Mouse (Mus musculus) heart, embryonic 12.5 days (tissue): ENCODE data around the gene Apbb2. TPM values are rescaled to one million over a fixed set of nuclear protein-coding genes. Genes with fewer than 3 reads are reported as not detected.

Experiments used
- ATAC-seq: fragments of 200-750 bp; cut with Nextera tagmentation; 2 replicates; pipeline ENCODE4 v1.8.0; 2017; ENCODE audit warnings: moderate TSS enrichment, moderate library complexity; ENCODE audit not compliant: insufficient number of reproducible peaks, low FRiP score
- H3K27ac ChIP-seq: fragments of 300-500 bp; sonication (generic); 2 replicates; pipeline ENCODE4 v1.5.1; 2016; ENCODE audit warnings: mild to moderate bottlenecking, moderate library complexity; ENCODE audit not compliant: poor library complexity, severe bottlenecking
- H3K27me3 ChIP-seq: fragments of 300-500 bp; sonication (generic); replicated peaks from 2 replicates; pipeline ENCODE4 v1.6.1; 2016; ENCODE audit warnings: mild to moderate bottlenecking, moderate library complexity
- H3K36me3 ChIP-seq: fragments of 300-500 bp; sonication (generic); 2 replicates; pipeline ENCODE4 v1.6.1; 2016; ENCODE audit warnings: mild to moderate bottlenecking, moderate library complexity
- H3K4me1 ChIP-seq: fragments of 300-500 bp; sonication (generic); replicated peaks from 2 replicates; pipeline ENCODE4 v1.6.1; 2016; ENCODE audit warnings: mild to moderate bottlenecking
- H3K4me2 ChIP-seq: fragments of 300-500 bp; sonication (generic); 2 replicates; pipeline ENCODE4 v1.6.1; 2016; ENCODE audit warnings: mild to moderate bottlenecking, moderate library complexity
- H3K4me3 ChIP-seq: fragments of 300-500 bp; sonication (generic); 2 replicates; pipeline ENCODE4 v1.5.1; 2016; ENCODE audit warnings: mild to moderate bottlenecking
- H3K9ac ChIP-seq: fragments of 300-500 bp; sonication (generic); 2 replicates; pipeline ENCODE4 v1.6.1; 2016; ENCODE audit warnings: mild to moderate bottlenecking, moderate library complexity
- H3K9me3 ChIP-seq: fragments of 300-500 bp; sonication (generic); replicated peaks from 2 replicates; pipeline ENCODE4 v1.6.1; 2016; ENCODE audit warnings: mild to moderate bottlenecking, moderate library complexity
- WGBS: fragments of 180-500 bp; shearing (Covaris S2); methylation state at CpG from one replicate; pipeline ENCODE4 v1.1.7; 2016; 5-methylcytosine and 5-hydroxymethylcytosine counted together
- polyA plus RNA-seq: library from polyadenylated mRNA; unstranded; fragments of >200 nt; fragmentation: Nextera tagmentation; extraction: Ambion mirVana; gene quantifications from 2 replicates; pipeline ENCODE4 v1.2.1, GENCODE M21; 2016

The Apbb2 gene
- polyA plus RNA-seq, 1 experiment from 2014 or later, result 30.7 TPM

DNA sequence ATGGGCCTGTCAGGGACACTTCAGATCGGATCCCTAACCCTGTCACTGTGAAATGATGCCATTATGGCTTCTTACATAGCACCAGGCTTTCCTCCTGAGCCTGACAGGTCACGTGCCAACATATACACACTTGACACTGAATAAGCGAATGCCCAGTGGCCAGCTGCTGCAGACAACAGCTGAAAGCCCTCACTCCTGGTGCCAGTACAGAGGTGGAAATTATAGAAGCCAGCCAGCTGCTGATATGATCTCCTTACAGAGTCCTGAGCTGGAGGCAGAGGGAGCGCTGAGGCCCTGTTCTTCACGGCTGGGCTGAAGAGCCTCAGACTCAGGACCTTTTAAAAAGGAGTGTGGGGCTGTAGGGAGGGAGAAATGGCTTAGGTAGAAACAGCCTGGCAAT, 234.5 kb downstream of the Apbb2 start:
- Histone ChIP-seq H3K27ac (no peak overlapping the region), H3K4me1 (peaks cover 4% of the 10 kb centered on the region; the same call in 1 of the 2 replicates), H3K27me3 (no peaks in the 10 kb centered on the region), H3K36me3 (no peaks in the 10 kb centered on the region), H3K9ac (no peak overlapping the region), H3K4me3 (no peak overlapping the region), H3K9me3 (no peaks in the 10 kb centered on the region), H3K4me2 (no peak overlapping the region)
- no peak for ATAC-seq
- 72% methylated on average over 5 of the region's 5 CpGs for whole genome bisulfite sequencing

DNA sequence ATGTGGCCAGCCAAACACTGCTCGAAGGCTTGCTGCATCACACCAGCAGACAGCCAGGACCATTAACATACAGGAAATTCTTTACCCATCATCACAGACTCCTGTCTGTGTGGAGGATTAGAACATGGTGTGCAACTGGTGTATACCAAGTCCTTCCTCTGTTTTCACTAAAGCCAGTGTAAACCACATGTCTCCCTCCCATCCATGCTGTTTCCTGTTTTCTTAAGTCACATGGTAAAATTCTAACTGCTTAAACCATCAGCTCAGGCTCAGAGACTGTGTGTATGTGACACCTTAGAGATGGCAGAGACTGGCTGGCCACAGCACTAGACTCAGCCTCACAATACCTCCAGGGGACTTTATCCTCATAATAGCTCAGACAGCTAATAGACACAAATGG, 236.5 kb downstream of the Apbb2 start:
- Histone ChIP-seq H3K36me3 (no peaks in the 10 kb centered on the region), H3K4me2 (no peak overlapping the region), H3K9me3 (no peaks in the 10 kb centered on the region), H3K27me3 (no peaks in the 10 kb centered on the region), H3K4me1 (peaks cover 4% of the 10 kb centered on the region; the same call in 1 of the 2 replicates), H3K27ac (no peak overlapping the region), H3K9ac (no peak overlapping the region), H3K4me3 (no peak overlapping the region)
- 62% methylated on average over 1 of the region's 1 CpGs for WGBS
- no peak for ATAC-seq

DNA sequence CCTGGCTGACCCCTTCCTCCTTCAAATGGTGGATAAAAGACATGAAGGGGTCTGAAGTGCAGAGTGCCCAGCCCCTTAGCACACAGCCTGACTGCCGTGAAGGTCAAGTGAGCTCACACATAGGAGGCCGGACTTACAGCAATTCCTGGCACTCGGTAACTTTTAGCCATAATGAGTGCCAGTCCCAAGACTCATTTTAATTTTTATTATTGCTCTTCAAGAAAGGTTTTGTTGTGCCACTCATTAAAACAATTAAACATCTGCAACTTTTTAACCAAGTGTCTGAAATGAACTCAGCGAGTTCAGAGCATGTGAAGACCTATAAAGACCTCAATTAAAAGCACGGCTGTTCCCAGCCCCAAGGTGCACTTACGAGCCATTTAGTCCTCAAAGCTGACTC, 239.6 kb downstream of the Apbb2 start:
- H3K9ac ChIP-seq, result no peak overlapping the region
- H3K4me1 ChIP-seq, result no peaks in the 10 kb centered on the region
- H3K4me2 ChIP-seq, result no peak overlapping the region
- no peaks in the 10 kb centered on the region for H3K27me3 ChIP-seq
- no peaks in the 10 kb centered on the region for H3K9me3 ChIP-seq
- no peaks in the 10 kb centered on the region for H3K36me3 ChIP-seq
- ATAC-seq, result no peak
- no peak overlapping the region for H3K4me3 ChIP-seq
- no peak overlapping the region for H3K27ac ChIP-seq
- WGBS, result 84% methylated on average over 6 of the region's 6 CpGs

DNA sequence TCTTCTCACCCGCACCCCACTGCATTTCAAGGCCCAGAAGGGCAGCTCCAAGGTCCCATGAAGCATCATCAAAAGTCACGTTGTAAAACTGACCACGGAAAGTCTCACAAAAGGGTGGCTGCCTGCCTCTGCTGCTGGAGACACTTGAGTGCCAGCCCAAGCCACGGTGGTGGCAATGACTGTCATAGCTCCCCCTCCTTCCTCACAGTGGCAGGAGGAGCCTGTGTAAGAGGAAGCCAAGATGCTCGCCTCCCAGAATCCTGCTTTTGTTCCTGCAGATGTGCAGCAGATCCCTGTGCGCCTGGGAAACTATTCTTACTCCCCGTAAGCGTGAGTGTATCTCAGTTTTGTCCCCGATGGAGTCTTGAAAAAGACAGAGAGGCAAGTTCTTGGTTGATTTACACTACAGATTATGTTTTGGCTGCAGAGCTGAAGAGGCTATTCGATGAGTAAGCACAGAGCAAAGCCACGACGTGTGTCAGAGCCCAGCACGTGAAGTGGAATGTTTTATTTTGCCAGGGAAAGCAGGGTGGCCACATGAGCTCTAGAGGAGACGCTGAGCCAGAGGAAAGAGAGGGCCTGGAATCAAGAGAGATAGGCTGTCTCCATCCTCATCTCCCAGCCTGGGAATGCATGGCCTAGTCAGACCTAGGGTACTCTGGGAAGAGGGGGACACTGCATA, 241.9 kb downstream of the Apbb2 start:
- Histone ChIP-seq H3K4me3 (no peak overlapping the region), H3K4me1 (peaks cover 6% of the 10 kb centered on the region; the same call in 1 of the 2 replicates), H3K4me2 (no peak overlapping the region), H3K9me3 (no peaks in the 10 kb centered on the region), H3K27ac (no peak overlapping the region), H3K27me3 (no peaks in the 10 kb centered on the region), H3K36me3 (no peaks in the 10 kb centered on the region), H3K9ac (no peak overlapping the region)
- WGBS, result 70% methylated on average over 14 of the region's 14 CpGs
- no peak for ATAC-seq

DNA sequence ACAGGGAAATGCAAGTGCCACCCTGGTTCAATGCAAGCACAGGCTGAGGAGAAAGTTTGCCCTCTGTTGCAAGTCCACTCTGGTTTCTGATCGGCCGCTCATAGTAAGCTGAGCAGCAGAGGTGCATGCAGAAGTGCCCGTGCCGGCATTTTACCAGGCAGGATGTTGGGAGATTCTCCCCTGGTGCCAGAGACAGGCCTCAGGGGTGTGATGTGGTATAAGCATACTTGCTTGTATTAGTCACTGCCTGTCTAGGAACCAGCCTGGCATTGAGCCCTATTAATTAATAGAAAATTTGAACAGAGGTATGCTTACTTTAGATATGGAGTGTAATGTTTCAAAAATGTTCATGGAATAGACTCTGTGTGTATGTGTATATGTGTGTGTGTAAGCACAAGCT, 244.2 kb downstream of the Apbb2 start:
- 83% methylated on average over 4 of the region's 4 CpGs for WGBS
- Histone ChIP-seq H3K36me3 (no peaks in the 10 kb centered on the region), H3K9me3 (no peaks in the 10 kb centered on the region), H3K27me3 (no peaks in the 10 kb centered on the region), H3K4me3 (no peak overlapping the region), H3K27ac (no peak overlapping the region), H3K4me1 (peaks cover 6% of the 10 kb centered on the region; the same call in 1 of the 2 replicates), H3K4me2 (no peak overlapping the region), H3K9ac (no peak overlapping the region)
- no peak for ATAC-seq

DNA sequence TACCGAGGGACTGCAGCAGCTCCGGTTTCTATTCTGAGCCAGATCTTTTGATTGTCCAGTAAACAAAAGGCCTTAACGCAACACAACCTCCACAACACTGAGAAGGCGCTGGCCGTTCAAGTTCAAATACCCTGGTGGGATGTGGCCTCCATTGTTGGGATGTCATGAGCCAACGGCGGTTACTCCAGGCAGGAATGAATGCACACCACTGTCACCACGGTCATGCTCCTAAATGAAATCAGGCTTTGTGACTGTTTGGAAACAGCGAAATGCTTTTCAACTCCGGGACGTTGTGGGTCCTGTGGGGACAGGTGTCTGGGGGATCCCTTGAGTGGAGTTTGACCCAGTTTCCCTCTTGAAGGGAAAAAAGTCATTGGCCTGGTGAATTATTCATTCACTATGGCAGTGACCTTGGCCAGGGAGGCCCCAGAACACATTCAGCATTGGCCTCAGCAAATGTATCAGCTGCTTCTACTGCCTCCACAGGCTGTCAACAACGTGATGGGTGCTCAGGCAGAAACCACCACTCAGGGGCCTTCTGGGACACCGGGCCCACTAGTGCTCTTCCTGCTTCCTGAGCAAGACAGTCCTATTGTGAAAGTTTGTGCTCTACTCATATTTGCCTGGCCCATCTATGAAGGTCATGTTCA, 244.9 kb downstream of the Apbb2 start:
- no peak overlapping the region for H3K27ac ChIP-seq
- H3K27me3 ChIP-seq, result no peaks in the 10 kb centered on the region
- H3K9me3 ChIP-seq, result no peaks in the 10 kb centered on the region
- 82% methylated on average over 13 of the region's 13 CpGs for WGBS
- H3K9ac ChIP-seq, result no peak overlapping the region
- H3K36me3 ChIP-seq, result no peaks in the 10 kb centered on the region
- no peak for ATAC-seq
- peaks cover 6% of the 10 kb centered on the region; the same call in 1 of the 2 replicates for H3K4me1 ChIP-seq
- H3K4me2 ChIP-seq, result no peak overlapping the region
- H3K4me3 ChIP-seq, result no peak overlapping the region

DNA sequence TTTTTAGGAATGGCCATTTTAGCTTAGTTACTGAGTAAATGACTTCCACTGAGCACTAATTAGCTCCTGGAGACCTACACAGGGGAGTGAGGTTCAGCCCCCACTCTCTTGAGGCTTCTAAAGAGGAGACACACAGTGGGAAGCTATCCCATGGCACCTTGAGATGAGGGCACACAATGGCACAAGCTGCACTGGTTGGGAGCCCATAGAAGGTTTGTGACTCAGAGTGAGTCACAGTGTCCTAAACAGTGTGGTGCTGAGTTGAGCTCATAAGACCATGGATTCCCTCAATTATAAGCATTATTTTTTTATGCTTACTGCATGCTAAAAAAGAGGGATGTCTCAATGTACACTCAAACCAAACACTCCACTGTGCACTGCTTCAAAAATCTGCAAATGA, 247.5 kb downstream of the Apbb2 start:
- peaks cover 6% of the 10 kb centered on the region; the same call in 1 of the 2 replicates for H3K4me1 ChIP-seq
- no peaks in the 10 kb centered on the region for H3K27me3 ChIP-seq
- H3K4me3 ChIP-seq, result no peak overlapping the region
- no peak for ATAC-seq
- H3K27ac ChIP-seq, result no peak overlapping the region
- no peak overlapping the region for H3K4me2 ChIP-seq
- H3K9ac ChIP-seq, result no peak overlapping the region
- no peaks in the 10 kb centered on the region for H3K36me3 ChIP-seq
- H3K9me3 ChIP-seq, result no peaks in the 10 kb centered on the region

DNA sequence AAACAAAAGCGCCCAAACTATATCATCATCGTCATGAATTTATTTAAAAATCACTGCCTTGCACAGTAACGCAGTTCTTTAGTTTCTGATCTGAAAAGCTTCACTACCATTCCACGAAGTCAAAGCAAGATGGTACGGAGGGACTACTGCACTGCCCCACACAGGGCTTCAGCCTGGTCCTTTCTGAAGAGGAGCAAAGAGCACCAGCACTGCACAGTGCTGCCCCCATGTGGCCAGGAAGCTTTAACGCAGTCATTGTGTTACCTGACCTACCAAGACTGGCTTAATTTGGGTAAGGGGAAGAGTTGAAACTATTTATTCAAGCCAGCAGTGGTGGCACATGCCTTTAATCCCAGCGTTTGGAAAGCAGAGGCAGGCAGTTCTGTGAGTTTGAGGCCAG, 249.6 kb downstream of the Apbb2 start:
- no peaks in the 10 kb centered on the region for H3K9me3 ChIP-seq
- H3K4me2 ChIP-seq, result no peak overlapping the region
- no peak overlapping the region for H3K4me3 ChIP-seq
- no peak overlapping the region for H3K9ac ChIP-seq
- H3K27me3 ChIP-seq, result no peaks in the 10 kb centered on the region
- 0 out of 2 replicates have a peak, but pooled peaks cover 2% of the 10 kb centered on the region for H3K36me3 ChIP-seq
- no peak overlapping the region for H3K27ac ChIP-seq
- 40% methylated on average over 7 of the region's 7 CpGs for WGBS
- ATAC-seq, result no peak
- H3K4me1 ChIP-seq, result peaks cover 17% of the 10 kb centered on the region

DNA sequence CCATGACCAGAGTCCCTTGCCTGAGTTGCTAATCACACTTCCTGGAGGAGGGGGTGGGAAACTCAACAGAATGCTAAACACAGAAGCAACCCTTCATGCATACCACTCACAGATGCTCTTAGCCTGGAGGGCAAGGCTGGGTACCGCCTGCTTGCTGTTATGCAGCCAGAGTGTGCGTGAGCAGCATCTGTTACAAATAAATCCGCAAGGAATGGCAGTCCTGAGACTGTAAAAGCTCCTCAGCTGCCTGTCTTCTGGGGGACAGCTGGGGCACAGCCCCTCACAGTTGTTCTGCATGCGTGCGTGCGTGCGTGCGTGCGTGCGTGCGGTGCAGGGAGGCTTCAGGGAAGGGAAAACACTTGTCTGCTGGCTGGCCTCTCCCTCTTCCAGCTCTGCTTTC, 250.9 kb downstream of the Apbb2 start:
- no peak overlapping the region for H3K4me3 ChIP-seq
- H3K27me3 ChIP-seq, result no peaks in the 10 kb centered on the region
- H3K9ac ChIP-seq, result no peak overlapping the region; the same call in 1 of the 2 replicates
- WGBS, result 85% methylated on average over 11 of the region's 11 CpGs
- H3K4me1 ChIP-seq, result peaks cover 16% of the 10 kb centered on the region
- 0 out of 2 replicates have a peak, but pooled peaks cover 2% of the 10 kb centered on the region for H3K36me3 ChIP-seq
- ATAC-seq, result no peak
- H3K4me2 ChIP-seq, result no peak overlapping the region
- no peaks in the 10 kb centered on the region for H3K9me3 ChIP-seq
- no peak overlapping the region for H3K27ac ChIP-seq

DNA sequence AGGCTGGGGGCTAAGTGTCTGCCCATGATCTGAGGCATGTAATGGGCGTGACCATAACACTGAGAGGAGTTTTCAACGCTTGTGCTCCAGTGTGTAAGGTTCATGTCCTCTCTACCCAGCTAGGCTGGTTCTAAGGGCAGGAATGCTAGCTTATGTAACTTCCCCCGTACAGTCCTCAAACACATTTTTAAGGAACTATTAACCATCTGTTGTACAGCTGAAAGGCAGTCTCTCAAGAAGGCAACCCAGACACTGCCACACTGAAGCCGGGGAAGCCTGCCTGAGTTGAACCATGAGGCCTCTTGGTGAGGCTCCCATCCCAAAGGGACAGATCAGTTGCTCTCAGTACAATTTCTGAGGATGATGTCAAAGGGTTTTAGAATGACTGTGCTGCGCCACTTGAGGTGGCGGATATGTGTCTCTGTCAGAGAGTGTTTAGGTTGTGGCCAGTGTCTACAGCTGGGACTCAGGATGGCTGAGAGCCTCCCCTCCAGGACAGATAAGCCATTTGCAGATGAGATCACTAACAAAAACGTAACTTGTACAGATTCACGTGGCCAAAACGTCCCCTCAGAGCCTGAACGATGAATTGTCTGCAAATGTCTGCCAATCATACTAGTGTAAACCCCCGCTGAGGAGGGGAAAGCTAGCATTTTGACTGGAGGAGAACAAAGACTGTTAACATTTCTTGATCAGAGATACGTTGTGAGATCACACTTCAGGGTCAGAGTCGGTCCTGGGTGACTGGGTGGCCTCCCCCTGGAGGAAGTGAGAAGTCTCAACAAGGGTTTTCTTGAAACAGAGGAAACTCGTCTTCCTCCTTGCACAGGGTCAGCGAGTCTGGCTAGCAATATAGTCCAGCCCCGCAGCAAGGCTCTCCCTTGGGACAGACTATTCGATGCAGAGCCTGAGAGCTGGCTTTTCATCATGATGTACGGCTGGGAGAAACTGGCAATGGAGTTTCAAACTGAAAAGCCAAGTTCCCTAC, 255.0 kb downstream of the Apbb2 start:
- H3K27me3 ChIP-seq, result no peaks in the 10 kb centered on the region
- no peaks in the 10 kb centered on the region for H3K9me3 ChIP-seq
- no peak overlapping the region for H3K4me3 ChIP-seq
- H3K27ac ChIP-seq, result no peak overlapping the region
- no peak for ATAC-seq
- H3K9ac ChIP-seq, result no peak overlapping the region
- H3K36me3 ChIP-seq, result 0 out of 2 replicates have a peak, but pooled peaks cover 5% of the 10 kb centered on the region
- peaks cover 16% of the 10 kb centered on the region for H3K4me1 ChIP-seq
- no peak overlapping the region for H3K4me2 ChIP-seq
- WGBS, result 67% methylated on average over 18 of the region's 18 CpGs

DNA sequence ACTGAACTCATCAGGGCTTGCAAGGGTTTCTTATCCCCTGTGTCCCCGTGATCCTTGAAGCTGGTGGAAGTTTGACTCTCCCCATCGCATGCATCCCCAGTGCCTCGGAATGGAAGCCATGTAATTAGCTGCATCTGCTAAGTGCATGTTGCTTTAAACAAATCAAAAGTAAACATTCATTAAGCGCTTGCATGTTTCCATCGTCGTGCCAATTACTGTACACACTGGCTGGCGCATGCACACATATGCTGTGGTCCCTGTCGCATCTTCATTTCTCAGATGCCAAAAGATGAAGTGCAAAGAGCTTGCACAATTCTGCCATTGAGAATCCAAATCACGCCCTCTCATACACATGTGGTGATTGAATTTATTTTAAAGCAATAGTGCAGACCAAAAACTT, 257.8 kb downstream of the Apbb2 start:
- peaks cover 16% of the 10 kb centered on the region for H3K4me1 ChIP-seq
- WGBS, result 86% methylated on average over 9 of the region's 9 CpGs
- H3K27me3 ChIP-seq, result no peaks in the 10 kb centered on the region

More for the DNA sequence above, 257.8 kb downstream of the Apbb2 start:
- H3K36me3 ChIP-seq, result 0 out of 2 replicates have a peak, but pooled peaks cover 5% of the 10 kb centered on the region
- H3K9ac ChIP-seq, result no peak overlapping the region
- H3K4me2 ChIP-seq, result no peak overlapping the region
- H3K4me3 ChIP-seq, result no peak overlapping the region
- H3K27ac ChIP-seq, result no peak overlapping the region
- no peak for ATAC-seq
- H3K9me3 ChIP-seq, result peaks cover 1% of the 10 kb centered on the region; the same call in 1 of the 2 replicates
